Mouse (Mus musculus) CD4-positive, CD25-positive, alpha-beta regulatory T cell, adult 2 months (primary cell): ENCODE data around the gene Capns2.
A peak's percentile ranks its signal among the peaks of the same experiment; 100 is the strongest.
"Not testable (repeated sequence)": the region's sequence is repeated elsewhere in the genome, so short reads cannot be mapped to it uniquely, and the experiment has no call there.

ENCODE experiments used
- DNase-seq: peaks from one replicate; pipeline ENCODE4 v3.0.0-alpha.2; 2012; ENCODE audit warnings: low read depth, low spot score

Capns2 gene

DNA sequence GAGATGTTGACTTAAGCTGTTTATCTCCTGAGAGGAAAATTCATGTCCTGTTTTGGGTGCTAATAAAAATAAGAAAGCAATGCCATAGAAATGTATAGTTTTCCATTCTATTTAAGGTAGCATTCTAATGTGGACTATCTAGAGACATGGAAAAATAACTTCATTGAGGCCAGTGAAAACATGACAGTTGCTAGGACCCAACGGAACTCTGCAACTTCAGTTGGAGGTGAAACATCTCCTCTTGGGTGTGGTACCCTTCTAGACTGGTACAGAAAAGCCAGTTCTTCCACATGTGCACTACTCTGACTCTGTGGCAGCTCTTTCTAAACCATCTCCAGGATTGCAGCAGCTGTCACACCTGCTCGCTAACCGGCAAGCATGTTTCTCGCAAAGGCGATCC is at the start of gene Capns2:
Gene Capns2, plus strand, starts transcription at position 301 of the 400 bp plus-strand sequence.
- DNase-seq = no peak

- no peak for DNase-seq
Observed at GRCm38 (mm10) chr8:92853188-92853983, 47.8 kb upstream of the Capns2 start.

DNA sequence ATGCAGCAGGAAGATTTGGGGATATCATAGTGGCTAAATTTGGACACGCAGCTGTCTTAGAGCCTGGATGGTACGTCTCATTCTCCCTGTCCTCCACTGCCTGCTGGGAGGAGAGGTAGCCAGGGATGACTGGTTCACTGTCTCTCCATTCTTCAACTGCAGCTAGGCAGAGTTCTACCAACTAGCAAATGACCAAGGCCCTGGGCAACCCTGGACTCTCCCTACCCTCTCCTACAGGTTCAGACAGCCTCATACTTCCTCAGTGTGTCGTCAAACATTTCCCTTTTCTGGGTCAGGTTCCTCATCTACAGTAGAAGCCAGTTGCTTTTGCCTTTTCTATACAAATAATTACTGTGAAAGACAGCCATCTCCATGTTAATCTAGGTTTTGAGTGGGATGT is 46.5 kb upstream of the Capns2 start:
- no peak for DNase-seq

DNA sequence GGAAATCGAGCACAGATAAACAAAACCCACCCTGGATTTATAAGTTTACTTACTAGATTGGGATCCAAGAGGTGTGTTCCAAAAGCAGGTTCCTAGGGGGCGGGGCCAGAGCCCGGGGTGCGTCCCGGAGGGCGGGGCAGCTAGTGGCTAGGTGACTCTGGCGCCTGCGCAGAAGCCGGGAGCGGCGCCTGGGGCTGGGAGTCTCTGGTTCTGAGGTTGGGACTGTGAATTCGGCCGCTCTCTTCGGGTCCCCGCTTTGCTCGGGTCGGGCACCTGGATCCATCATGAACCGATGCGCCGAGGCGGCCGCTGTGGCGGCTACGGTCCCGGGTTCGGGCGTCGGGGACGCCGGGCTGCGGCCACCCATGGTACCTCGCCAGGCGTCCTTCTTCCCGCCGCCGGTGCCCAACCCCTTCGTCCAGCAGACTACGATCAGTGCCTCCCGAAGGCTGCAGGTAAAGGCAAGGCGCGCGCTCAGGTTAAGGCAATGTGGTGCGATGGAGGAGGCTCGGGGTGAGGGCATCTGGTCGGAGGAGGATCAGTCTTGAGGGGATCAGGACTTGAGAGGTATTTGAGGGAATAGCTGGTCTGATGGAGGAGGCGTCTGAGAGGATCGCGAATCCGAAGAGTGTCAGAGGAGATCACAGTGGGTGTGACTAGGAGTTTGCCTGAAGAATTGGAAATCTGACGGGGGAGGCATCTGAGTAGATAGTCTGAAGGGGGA is 45.9 kb upstream of the Capns2 start, which contains the start of gene Lpcat2:
Gene Lpcat2, plus strand, starts transcription at position 169 of the 724 bp plus-strand sequence.
- peak; percentile 16 for DNase-seq

DNA sequence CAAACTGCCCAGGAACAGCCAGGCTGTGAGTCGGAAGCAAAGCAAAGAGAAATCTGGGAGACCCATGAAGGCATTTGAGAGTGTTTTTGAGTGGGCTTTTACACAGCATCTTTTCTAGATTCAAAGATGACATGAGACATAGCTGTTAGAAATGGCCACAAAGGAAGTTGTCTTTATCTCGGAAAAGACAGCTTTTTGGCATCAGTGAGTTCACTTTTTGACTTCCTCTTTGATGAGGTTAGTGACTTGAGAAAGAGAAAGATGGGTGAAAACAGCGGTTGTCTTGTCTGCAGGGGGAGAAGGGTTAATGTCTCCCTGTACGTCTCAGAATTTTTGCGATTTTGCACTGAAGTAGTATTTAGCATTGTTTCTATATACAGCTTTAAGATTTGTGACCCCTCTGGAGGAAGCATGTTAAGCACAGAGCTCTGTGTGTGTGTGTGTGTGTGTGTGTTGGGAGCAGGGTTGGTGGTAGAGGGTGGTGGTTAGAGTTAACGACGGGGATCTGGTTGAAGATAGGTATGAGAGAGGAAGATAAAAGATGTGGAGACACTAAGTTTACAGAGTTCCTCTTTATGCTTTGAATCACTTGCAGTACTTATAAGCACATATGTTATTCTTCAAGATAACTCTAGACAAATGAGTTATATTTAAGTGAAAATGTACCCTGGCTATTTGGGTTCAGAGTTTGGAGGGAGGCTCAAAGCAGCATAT is 44.8 kb upstream of the Capns2 start:
- no peak for DNase-seq

DNA sequence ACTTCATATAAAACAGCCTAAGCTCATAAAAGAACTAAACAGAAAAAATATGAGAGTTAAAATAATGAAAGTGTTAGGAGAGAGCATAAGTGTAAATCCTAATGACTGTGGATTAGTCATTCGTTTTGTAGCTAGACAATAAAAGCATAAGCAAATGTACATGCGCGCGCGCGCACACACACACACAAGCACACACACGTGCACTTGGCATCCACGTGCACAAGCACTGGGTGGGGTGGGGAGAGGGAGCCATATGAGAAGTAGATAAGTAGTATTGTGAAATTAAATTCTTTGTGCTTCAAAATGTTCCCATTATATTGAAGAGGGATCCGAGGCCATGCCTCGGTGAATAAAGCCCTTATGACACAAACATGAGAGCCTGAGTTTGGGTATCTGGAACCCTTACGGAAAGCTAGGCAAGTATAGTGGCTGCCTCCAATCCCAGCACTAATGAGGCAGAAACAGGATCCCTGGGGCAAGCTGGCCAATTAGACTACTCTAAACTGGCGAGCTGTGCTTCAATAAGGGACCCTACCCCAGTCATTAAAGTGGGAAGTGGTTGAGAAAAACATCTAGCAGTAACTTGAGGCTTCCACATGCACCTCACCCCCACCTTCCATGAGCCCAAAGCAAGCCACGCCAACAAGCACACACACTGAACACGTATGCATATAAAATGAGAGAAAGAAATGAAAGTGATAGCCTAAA is 42.6 kb upstream of the Capns2 start:
- no peak for DNase-seq

- no peak for DNase-seq
Observed at GRCm38 (mm10) chr8:92861977-92862376, 39.2 kb upstream of the Capns2 start.

- DNase-seq = no peak
Observed at GRCm38 (mm10) chr8:92870281-92870680, 30.9 kb upstream of the Capns2 start.

- DNase-seq = no peak
Observed at GRCm38 (mm10) chr8:92872063-92872759, 29.0 kb upstream of the Capns2 start.

DNA sequence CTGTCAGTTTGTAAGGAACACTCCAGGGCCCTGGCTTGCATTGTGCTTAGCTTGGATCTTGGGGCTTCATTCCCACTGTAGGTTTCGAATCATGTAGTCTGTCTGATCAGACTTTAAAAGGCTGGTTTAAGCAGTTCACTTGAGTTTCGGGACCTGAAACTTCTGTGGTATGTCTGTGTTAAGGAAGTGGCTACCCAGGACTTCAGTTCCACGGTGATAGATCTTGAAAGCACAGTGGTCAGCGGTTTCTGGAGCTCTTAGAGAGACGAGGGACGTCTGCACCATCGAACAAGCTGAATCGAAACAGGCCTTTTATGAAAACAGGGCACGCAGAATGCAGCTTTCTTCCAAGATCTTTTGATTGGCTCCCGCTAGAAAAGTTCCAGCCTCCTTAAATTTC is 25.4 kb upstream of the Capns2 start:
- DNase-seq = no peak

GRCm38 (mm10) chr8:92881247-92881646 is 20.0 kb upstream of the Capns2 start:
- DNase-seq = no peak

- no peak for DNase-seq
Observed at GRCm38 (mm10) chr8:92883771-92884170, 17.4 kb upstream of the Capns2 start.

DNA sequence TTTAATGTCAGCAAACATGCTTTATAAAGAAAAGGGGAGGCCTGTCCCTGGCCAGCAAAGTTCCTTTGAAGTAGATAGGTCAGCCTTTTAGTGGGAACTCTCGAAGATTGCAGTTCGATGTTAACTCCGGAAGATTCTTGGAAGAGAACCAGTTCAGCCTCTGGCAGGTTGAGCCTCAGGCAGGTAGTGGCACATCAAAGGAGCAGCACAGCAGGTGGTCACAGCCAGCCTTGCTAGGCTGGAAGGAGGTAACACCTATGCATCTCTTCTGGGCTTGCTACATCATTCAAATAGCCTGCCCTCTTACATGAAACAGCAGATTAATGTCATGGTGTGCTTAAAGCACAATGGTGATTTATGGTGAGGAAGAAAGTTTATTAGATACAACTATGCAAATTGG is 9.0 kb upstream of the Capns2 start:
- not testable (repeated sequence) for DNase-seq

DNA sequence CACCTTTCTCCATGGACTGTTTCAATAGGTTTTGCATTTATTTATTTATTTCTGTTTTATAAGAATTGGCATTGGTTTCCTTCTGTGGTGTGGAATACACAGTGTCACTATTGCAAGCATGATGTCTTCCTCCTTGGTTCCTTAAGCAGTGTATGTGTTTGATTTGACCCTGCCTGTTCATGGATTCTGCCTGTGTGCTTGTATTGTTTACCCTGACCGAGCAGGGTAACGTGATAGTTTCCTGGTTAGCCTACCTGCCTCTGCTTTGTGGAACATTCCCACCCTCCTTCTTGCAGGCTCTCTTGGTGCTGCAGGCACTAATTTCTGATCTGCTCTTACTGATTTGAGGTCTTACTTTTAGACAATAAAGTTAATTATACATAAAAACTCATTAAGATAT is 7.3 kb upstream of the Capns2 start:
- DNase-seq = no peak

DNA sequence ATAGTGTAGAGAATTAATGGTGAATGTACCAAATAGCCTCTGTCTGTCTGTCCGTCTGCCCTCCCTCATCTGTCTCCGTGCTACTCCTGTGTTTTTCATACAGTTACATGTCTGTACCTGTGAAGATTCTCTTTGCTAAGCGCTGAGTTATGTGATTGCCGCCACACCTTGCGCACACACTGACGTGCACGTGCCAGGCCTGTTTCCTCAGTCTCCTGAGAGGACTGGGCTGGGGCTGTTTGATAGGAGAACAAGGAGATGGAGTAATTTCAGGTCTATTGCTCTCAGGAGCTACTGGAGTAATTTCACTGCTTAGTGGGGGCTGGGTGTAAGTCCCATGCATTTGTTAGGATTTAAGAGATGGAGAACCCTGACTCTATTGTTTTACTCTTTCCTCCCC is 6.2 kb upstream of the Capns2 start:
- no peak for DNase-seq

DNA sequence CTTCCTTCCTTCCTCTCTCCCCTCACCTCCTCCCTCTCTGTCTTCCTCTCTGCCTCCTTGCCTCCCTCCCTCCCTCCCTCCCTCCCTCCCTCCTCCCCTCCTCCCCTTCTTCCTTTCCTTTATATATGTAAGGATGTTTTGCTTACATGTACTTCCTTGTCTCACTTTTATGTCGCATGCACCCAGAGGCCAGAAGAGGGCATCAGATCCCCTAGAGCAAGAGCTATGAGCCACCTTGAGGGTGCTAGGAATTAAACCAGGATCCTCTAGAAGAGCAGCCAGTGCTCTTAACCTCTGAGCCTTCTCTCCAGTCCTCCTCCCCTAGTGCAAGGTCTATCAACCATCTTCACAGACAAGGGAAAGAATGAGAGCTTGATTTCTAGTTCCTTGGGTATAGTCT is 5.2 kb upstream of the Capns2 start:
- DNase-seq = no peak

DNA sequence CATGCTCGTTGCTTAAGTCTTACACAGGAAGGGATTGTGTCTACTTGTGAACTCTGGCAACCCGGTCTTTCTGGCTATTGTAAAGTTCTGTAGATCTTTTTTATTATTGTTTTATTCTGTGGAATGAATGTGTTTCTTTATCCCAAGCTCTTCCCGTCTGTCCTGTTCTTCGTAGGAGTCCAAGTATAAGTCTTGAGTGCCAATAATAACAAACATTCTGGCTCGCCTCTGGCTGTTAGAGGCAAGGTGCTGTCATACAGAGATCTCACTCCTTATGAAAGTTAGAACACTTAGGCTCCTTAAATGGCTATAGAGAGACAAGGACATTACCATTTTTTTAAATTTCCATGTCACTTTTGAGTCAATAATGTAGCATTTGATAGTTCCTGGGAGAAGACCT is 4.6 kb upstream of the Capns2 start:
- DNase-seq = no peak

- DNase-seq = no peak
Observed at GRCm38 (mm10) chr8:92897794-92898193, 3.4 kb upstream of the Capns2 start.

GRCm38 (mm10) chr8:92899590-92899989 is 1.6 kb upstream of the Capns2 start:
- no peak for DNase-seq

GRCm38 (mm10) chr8:92902981-92903380 is 1.8 kb downstream of the Capns2 start:
- DNase-seq = no peak

DNA sequence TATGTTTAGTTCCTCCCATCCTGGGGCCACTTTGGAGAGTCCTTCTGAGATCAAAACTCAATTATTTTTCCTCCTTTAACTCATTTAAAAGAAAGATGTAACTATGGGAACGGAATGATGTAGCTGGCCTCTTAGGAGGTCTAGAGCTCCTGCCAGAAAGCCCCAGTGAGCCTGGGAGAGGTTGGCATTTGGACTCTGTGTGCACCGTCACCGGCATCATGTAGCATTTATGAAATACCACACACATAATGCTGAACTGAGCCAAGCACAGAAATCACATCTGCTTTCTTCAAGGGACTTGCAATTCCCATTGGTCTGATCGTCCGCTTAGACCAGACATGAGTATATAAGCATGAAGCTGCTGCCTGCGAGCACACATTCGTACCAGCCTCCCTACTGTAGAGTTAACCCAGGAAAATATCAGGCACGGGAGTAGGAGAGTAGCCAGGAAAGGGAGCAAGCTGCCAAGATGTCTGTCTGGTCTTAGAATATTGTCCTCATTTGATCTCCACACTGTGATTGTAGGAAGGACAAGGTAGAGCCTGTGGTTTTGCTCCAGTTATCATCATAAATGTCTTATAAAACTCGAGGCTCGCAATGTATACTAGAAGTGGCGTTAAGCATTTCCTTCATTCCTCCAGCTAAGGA is 2.4 kb downstream of the Capns2 start:
- DNase-seq = no peak
